Mouse (Mus musculus) liver, embryonic 14.5 days (tissue): ENCODE results near the gene Slc35a1.

Source experiments
- CTCF ChIP-seq: IDR thresholded peaks from 2 replicates; pipeline ENCODE4 v1.5.1; 2016; ENCODE audit warnings: antibody characterized with exemption, low read depth, control low read depth
- EP300 ChIP-seq: IDR thresholded peaks from 2 replicates; pipeline ENCODE4 v1.6.1; 2016; ENCODE audit warnings: antibody characterized with exemption, low read depth

GRCm38 (mm10) chr4:34688021-34688420, 783 bp upstream of the Slc35a1 start:
- TF ChIP-seq CTCF (no peak), EP300 (no peak)
